Comparison of ENCODE assay signal across 15 mouse cellular contexts in the genomic region with DNA sequence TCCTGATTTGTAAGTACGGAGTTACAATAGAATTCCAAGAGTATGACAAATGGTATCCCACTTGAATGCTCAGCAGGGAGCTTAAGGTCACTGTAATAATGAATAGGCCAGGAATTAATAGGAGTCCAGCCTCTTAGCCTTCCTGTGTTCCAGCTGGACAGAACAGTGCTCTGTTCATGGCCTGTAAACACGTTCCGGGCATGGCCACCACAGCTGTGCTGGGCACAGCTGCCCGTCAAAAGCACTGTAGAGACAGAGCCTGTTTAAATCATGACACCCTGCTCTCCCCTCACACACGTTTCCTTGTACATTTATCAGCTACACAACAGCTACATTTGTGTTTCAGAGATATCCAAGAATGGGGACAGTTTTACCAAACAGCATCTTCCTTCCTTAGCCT.
DNase-seq lines count a peak whose midpoint lies in the region; ATAC-seq and TF ChIP-seq lines count a peak whose summit lies in the region.
"Had no signal": no experiment of that assay in that cellular context is flagged by ENCODE, and none has a peak within 500 bp of the region (broad histone marks: within the 10 kb centered on the region; RNA-seq: fewer than 3 reads in every experiment).

No protein-coding gene starts in this region.

- no peaks in the 10 kb centered on the region for H3K27me3 ChIP-seq in forebrain, postnatal 0 days (ENCODE audit: insufficient read depth, low read length)
- no peaks in the 10 kb centered on the region for H3K27me3 ChIP-seq in forebrain, embryonic 15.5 days
- H3K27me3 ChIP-seq in lung, postnatal 0 days (replicated peaks; ENCODE audit: insufficient read depth, low read length): no peaks in the 10 kb centered on the region
- no peaks in the 10 kb centered on the region for H3K27me3 ChIP-seq in myocyte (ENCODE audit: control insufficient read depth, insufficient read depth, insufficient read length)
- H3K27me3 ChIP-seq: CH12.LX; heart, embryonic 12.5 days had no signal

- peak; percentile 61 for ATAC-seq in forebrain, postnatal 0 days
- ATAC-seq in forebrain, embryonic 15.5 days (replicated peaks): no peak
- ATAC-seq in lung, postnatal 0 days: no peak
- ATAC-seq: forebrain, embryonic 16.5 days had no signal

- no peak for TF ChIP-seq POLR2A in myocyte (IDR thresholded peaks at IDR 0.05; ENCODE audit: insufficient read length, low read depth)

- no peaks in the 10 kb centered on the region for H3K4me1 ChIP-seq in forebrain, postnatal 0 days (ENCODE audit: insufficient read depth)
- no peaks in the 10 kb centered on the region for H3K4me1 ChIP-seq in forebrain, embryonic 15.5 days
- no peaks in the 10 kb centered on the region for H3K4me1 ChIP-seq in lung, postnatal 0 days (ENCODE audit: insufficient read depth, low read depth, low read length)
- H3K4me1 ChIP-seq: heart, embryonic 12.5 days had no signal

- no peak for TF ChIP-seq CTCF in forebrain, postnatal 0 days (IDR thresholded peaks at IDR 0.05; ENCODE audit: low read depth)
- TF ChIP-seq CTCF in lung, postnatal 0 days (IDR thresholded peaks at IDR 0.05): no peak

- H3K9me3 ChIP-seq in forebrain, postnatal 0 days (ENCODE audit: low read length): no peaks in the 10 kb centered on the region
- no peaks in the 10 kb centered on the region for H3K9me3 ChIP-seq in forebrain, embryonic 15.5 days
- H3K9me3 ChIP-seq in lung, postnatal 0 days (ENCODE audit: low read length): no peaks in the 10 kb centered on the region
- H3K9me3 ChIP-seq: heart, embryonic 12.5 days had no signal

- no peak overlapping the region for H3K9ac ChIP-seq in forebrain, postnatal 0 days
- H3K9ac ChIP-seq in forebrain, embryonic 15.5 days (replicated peaks): no peak overlapping the region
- no peak overlapping the region for H3K9ac ChIP-seq in lung, postnatal 0 days (replicated peaks; ENCODE audit: low read depth)
- H3K9ac ChIP-seq: heart, embryonic 12.5 days had no signal

- no peak for TF ChIP-seq EP300 in lung, postnatal 0 days (IDR thresholded peaks at IDR 0.05)

- no peak overlapping the region for H3ac ChIP-seq in myocyte (ENCODE audit: control insufficient read depth, insufficient read length)

- no peak overlapping the region for H3K4me3 ChIP-seq in forebrain, postnatal 0 days (ENCODE audit: low read depth, low read length)
- no peak overlapping the region for H3K4me3 ChIP-seq in forebrain, embryonic 15.5 days
- H3K4me3 ChIP-seq in lung, postnatal 0 days (ENCODE audit: low read depth, low read length): no peak overlapping the region
- no peak overlapping the region for H3K4me3 ChIP-seq in myocyte
- H3K4me3 ChIP-seq: gastrocnemius, adult 2 months; heart, embryonic 12.5 days had no signal

- no peak for DNase-seq in forebrain, postnatal 0 days
- DNase-seq in lung, postnatal 0 days (ENCODE audit: low spot score): peak; percentile 6
- DNase-seq in lung, postnatal 14 days: no peak
- DNase-seq in Muller cell, postnatal 12 days (ENCODE audit: inconsistent ontology term): peak; percentile 43
- DNase-seq in spleen, postnatal 36 days (ENCODE audit: low spot score in 2 of 2): no peak
- DNase-seq: adrenal gland, adult 2 months; adrenal gland, postnatal 25 days; cerebellum, adult 2 months; gastrocnemius, adult 2 months; gastrocnemius, postnatal 25 days had no signal

- H3K4me2 ChIP-seq in forebrain, postnatal 0 days (ENCODE audit: low read depth): no peak overlapping the region
- no peak overlapping the region for H3K4me2 ChIP-seq in forebrain, embryonic 15.5 days (replicated peaks)
- no peak overlapping the region for H3K4me2 ChIP-seq in lung, postnatal 0 days (replicated peaks; ENCODE audit: low read depth, low read length)
- H3K4me2 ChIP-seq in myocyte (ENCODE audit: low read depth): no peak overlapping the region
- H3K4me2 ChIP-seq: heart, embryonic 12.5 days had no signal

- H3K79me2 ChIP-seq in myocyte (ENCODE audit: control insufficient read depth, insufficient read depth): no peaks in the 10 kb centered on the region

- H3K27ac ChIP-seq in forebrain, postnatal 0 days (ENCODE audit: low read depth, low read length): no peak overlapping the region
- H3K27ac ChIP-seq in forebrain, embryonic 15.5 days (replicated peaks): no peak overlapping the region
- no peak overlapping the region for H3K27ac ChIP-seq in lung, postnatal 0 days (ENCODE audit: low read length)
- H3K27ac ChIP-seq: gastrocnemius, adult 2 months had no signal

- H3K36me3 ChIP-seq in forebrain, postnatal 0 days (ENCODE audit: insufficient read depth): no peaks in the 10 kb centered on the region
- H3K36me3 ChIP-seq in forebrain, embryonic 15.5 days: no peaks in the 10 kb centered on the region
- H3K36me3 ChIP-seq in lung, postnatal 0 days (ENCODE audit: insufficient read depth, low read length): no peaks in the 10 kb centered on the region
- H3K36me3 ChIP-seq in myocyte (ENCODE audit: control insufficient read depth, insufficient read depth): no peaks in the 10 kb centered on the region
- H3K36me3 ChIP-seq: heart, embryonic 12.5 days had no signal

- WGBS in forebrain, postnatal 0 days: 51% methylated on average over 5 of the region's 5 CpGs
- 62% methylated on average over 5 of the region's 5 CpGs for WGBS in forebrain, embryonic 15.5 days
- 56% methylated on average over 5 of the region's 5 CpGs for WGBS in lung, postnatal 0 days

TF ChIP-seq in myocyte, 11 proteins besides CTCF, POLR2A, EP300 and RAD21:
- TF ChIP-seq MYOG (IDR thresholded peaks at IDR 0.05; ENCODE audit: control insufficient read depth in 1 of 3, insufficient read depth in 1 of 3, insufficient read length in 2 of 3, low read depth in 2 of 3): peak in 2 of 3 experiments; percentile 70 to 73
- TF ChIP-seq MYOD1 (IDR thresholded peaks at IDR 0.05; ENCODE audit: control insufficient read depth in 1 of 3, insufficient read length in 2 of 3, low read depth in 2 of 3): peak in 2 of 3 experiments; percentile 75 to 85
- no peak for TF ChIP-seq TCF12 (IDR thresholded peaks at IDR 0.05; ENCODE audit: insufficient read depth, poor library complexity, severe bottlenecking)
- TF ChIP-seq TCF3 (IDR thresholded peaks at IDR 0.05; ENCODE audit: insufficient read length, low read depth): peak; percentile 8
TF ChIP-seq in myocyte: peak in this region for 3.

Comparison
In these comparisons a context has a peak if more than half of its experiments do, and no peak if none do; other contexts are left out.
1. DNase-seq: peak in lung, postnatal 0 days (single experiment) and Muller cell, postnatal 12 days (single experiment); none in forebrain, postnatal 0 days (single experiment), lung, postnatal 14 days (single experiment) and spleen, postnatal 36 days (0 of 2).